Mouse (Mus musculus) activated CD4-positive, CD25-positive, alpha-beta regulatory T cell, adult 4 months (primary cell): ENCODE data around the gene Vmn1r81. TPM values are rescaled to one million over a fixed set of nuclear protein-coding genes. Genes with fewer than 3 reads are reported as not detected.

ENCODE experiments used
- ATAC-seq: one replicate; pipeline ENCODE4 v1.8.0; 2017
- polyA plus RNA-seq, 2 experiments: library from polyadenylated mRNA; unstranded; fragments of 100-300 nt; shearing (Covaris generic); gene quantifications; one replicate each; pipeline ENCODE4 v1.2.1; 2017

Vmn1r81 gene
- under 1 TPM in 1 of 2 experiments, not detected in 1; 0.11 TPM for polyA plus RNA-seq

- ATAC-seq: no peak
Measured at GRCm38 (mm10) chr7:12268169-12268568, at the start of gene Vmn1r81. TSS of gene Vmn1r81 (minus strand) at chr7:12268269.

- ATAC-seq: no peak
Measured at GRCm38 (mm10) chr7:12300130-12300529, 32.1 kb upstream of the Vmn1r81 start, which contains the start of gene Vmn1r82. TSS of gene Vmn1r82 (plus strand) at chr7:12300430.

- ATAC-seq: no peak
Measured at GRCm38 (mm10) chr7:12204141-12204540, 63.9 kb downstream of the Vmn1r81 start.

Other genes starting within 250 kb of the Vmn1r81 start
- gene Vmn1r77, start 231.5 kb downstream of the Vmn1r81 start, polyA plus RNA-seq: not detected
- not detected for gene Vmn1r78, start 118.0 kb downstream of the Vmn1r81 start, polyA plus RNA-seq
- not detected for gene Vmn1r79, start 97.0 kb downstream of the Vmn1r81 start, polyA plus RNA-seq
- under 1 TPM in 1 of 2 experiments, not detected in 1; 0.12 TPM for gene Vmn1r80, start 79.0 kb downstream of the Vmn1r81 start, polyA plus RNA-seq
- gene Vmn1r82, start 32.2 kb upstream of the Vmn1r81 start, polyA plus RNA-seq: not detected
- gene Vmn1r83, start 61.2 kb upstream of the Vmn1r81 start, polyA plus RNA-seq: not detected
- under 1 TPM in 1 of 2 experiments, not detected in 1; 0.19 TPM for gene Vmn1r84, start 101.0 kb upstream of the Vmn1r81 start, polyA plus RNA-seq
- 1 to 10 TPM; 3.1 to 3.6 TPM for gene Zfp551, start 154.5 kb upstream of the Vmn1r81 start, polyA plus RNA-seq
- 1 to 10 TPM; 6.2 TPM for gene Zfp606, start 210.0 kb upstream of the Vmn1r81 start, polyA plus RNA-seq
- gene 2900092C05Rik, start 244.2 kb upstream of the Vmn1r81 start, polyA plus RNA-seq: not detected